Mouse (Mus musculus) granulocyte monocyte progenitor cell, adult 5-6 weeks (primary cell): ENCODE data around the gene Entpd1. TPM values are rescaled to one million over a fixed set of nuclear protein-coding genes. Genes with fewer than 3 reads are reported as not detected.

Experiments
- ATAC-seq: replicated peaks from 2 replicates; pipeline ENCODE4 v1.8.0; 2016; ENCODE audit warnings: mild to moderate bottlenecking, moderate TSS enrichment, inconsistent platforms; ENCODE audit not compliant: poor library complexity, severe bottlenecking
- total RNA-seq, 2 experiments: library from RNA; stranded (forward) in 1 of 2; stranded (reverse) in 1 of 2; fragments of 200-712, 200-1000 nt in 1 of 2; fragments of >200 nt in 1 of 2; fragmentation: Nextera tagmentation in 1 of 2; gene quantifications; 2 replicates each; pipeline ENCODE4 v1.2.3; 2014 to 2017

Entpd1 gene
- total RNA-seq, 2 experiments from 2014 or later: 12.1 to 15.0 TPM

DNA sequence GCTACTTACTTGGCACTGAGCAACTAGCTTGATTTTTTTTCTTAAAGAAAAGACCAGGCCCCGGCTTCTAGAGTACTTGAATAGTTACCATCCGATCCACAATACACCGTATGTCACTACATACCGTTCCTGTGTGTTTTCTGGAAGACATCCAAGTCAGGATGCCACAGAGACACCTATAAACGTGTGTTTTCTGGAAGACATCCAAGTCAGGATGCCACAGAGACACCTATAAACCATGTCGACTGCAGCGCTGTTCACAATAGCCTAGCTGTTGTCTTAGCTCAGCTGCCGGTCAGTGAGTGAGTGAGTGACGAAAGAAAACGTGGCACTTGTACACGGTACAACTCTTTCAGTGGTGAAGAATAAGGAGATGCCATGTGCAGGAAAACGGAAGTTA is 13.8 kb downstream of the Entpd1 start:
- ATAC-seq: no peak

DNA sequence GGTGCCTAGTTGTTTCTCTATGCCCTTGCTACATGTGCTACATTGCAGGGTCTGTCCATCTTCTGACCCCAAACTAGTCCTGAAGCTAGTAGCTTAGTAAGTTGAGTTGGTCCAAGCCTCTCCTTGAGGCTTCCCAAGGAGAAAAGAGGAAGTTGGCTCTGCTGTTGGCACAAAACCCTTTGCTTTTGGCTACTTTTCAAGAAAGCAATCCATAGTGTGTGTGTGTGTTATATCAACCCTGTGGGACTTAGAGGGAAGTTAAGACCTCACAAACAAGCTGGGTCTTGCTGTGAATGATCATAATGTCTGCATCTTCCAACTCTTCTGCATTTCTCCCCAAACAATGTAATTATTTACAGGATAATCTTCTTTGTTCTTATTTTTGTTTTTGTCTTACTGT is 16.8 kb downstream of the Entpd1 start:
- ATAC-seq: peak; percentile 61

DNA sequence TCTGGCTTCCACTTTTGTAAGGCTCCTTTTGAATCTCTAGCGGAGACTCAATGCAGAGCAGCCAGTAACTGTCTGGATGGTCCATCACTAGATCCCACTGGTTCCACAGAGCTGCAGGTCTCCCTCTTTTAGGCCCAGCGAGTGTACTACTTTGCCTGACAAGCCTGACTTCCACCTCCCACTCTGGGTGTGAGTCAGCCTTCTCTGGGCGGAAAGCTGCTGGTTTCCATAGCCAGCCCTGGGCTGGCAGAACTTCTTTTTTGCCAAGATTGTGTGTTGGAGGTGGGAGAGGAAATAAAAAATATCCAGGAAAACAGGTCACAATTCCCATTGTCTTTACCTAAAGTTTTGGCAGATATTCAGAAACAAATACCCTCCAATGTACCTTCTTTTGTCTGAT is 17.9 kb downstream of the Entpd1 start:
- ATAC-seq: peak; percentile 60

DNA sequence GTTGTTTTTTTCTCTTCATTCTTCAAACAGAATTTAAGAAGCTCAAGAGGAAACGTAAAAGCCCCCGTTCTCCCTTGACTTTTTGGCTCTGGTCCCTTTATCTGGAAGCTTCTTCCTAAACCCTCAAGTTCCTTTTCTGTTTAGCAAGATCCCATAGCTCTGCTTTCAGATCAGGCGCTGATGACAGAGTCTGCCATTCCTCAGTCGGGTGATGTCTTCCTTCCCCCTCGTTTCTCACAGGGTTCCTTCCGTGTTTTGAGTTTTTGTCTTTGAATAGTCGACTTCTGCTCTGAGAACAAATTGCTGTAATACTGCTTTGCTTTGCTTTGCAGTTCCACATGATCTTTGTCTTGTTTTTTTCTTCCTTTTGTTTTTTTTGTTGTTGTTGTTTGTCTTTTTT is 18.4 kb downstream of the Entpd1 start:
- ATAC-seq: peak; percentile 83

DNA sequence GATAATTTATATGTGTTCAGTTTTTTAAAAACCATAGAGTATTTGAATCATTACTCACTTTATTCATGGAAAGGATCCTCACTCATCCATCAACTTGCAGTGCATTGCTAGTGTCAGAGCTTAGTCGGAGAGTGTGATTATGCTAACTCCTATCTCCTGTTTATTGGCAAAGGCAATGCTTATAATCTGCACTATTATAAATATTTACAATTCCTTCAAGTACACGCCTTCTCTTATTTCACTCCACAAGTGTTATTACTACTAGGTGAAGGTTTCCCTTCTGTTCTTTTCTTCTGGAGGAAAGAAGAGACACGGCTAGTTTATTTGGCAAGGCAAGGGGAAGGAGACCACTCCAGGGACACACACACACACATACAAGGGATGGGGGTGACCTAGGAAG is 20.0 kb downstream of the Entpd1 start:
- no peak for ATAC-seq

DNA sequence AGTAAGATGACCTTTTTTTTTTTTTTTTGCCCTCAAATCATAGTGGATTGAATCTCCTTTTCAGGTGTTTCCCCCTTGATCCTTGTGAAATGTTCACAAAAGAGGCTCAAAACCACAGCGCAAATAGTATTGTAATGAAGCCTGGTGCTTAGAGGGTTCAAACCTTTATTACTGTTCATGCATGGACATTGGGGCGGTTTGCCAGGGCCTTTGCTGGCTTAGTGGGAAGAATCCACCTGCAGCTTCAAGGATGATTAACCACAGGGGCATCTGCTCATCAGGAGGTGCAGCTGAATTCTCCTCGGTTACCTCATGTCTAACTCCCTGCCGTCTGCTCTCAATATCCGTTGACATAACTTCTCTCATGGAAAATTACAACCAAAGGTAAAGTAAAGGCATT is 20.5 kb downstream of the Entpd1 start:
- no peak for ATAC-seq

DNA sequence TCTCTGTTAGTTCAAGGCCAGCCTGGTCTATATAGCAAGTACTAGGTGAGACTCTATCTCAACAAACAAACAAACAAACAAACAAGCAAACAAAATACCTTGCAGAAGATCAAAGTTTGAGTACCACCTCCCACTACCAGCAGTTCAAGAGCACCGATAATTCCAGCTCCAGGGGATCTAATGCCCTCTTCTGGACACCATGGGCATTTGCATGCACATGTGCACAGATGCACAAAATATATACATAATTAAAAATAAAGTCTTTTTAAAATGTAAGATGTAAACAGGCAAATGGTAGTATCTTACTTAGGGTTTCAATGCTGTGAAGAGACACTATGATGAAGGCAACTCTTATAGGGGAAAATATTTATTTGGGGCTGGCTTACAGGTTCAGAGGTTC is 21.0 kb downstream of the Entpd1 start:
- ATAC-seq: no peak

DNA sequence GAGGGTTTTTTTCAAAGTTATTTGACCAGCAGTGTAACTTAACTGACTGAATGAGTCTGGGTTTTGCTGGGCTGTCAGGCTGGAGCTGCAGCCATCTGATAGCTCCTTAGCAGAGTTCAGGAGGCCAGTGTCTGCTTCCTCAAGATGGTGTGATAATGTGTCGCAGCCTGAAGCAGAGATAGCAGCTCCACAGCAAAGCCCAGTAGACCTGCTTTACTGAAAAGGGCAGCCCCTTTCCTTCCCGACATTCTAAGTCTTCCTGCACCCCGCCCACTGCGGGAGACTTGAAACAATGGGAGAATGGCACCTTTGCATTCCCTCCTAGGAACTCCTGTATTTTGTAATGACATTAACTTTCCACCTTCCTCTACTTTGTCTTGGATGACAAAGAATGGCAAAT is 24.9 kb downstream of the Entpd1 start:
- no peak for ATAC-seq

DNA sequence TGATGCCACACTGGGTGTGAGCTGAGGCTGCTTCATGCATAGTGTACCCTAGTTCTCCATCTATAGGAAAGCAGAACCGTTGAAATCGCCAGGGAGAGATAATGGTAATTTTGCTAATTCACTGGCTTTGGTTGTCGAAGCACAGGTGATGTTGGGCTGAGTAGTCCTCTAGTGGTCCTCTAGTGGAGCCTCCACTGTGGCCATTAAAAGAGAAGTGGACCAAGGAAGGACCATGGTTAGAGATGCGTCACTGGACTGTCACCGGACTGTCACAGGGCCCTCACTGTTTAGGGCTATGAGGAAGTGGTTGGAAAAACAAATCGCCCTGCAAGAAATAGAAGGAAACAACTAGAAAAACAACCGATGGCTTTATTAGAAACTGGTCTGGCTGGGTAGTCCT is 25.4 kb downstream of the Entpd1 start:
- peak; percentile 65 for ATAC-seq

DNA sequence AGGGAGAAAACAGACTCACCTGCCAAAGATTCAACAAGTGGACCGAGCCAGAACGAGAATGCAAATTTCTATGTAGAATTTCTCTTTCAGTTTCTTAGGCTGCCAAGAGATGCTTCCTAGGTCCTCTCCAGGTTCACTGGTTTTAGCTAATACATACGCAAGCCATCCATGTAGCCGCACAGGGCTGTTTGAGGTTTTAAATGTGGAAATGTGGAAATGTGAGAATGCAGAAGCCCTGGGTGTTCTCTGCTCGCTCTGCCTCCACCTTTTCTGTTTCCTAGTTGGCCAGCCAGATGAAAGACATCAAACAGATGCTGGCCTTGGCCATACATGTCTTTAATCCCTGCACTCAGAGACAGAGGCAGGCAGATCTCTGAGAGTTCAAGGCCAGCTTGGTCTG is 26.4 kb downstream of the Entpd1 start:
- ATAC-seq: peak; percentile 54

DNA sequence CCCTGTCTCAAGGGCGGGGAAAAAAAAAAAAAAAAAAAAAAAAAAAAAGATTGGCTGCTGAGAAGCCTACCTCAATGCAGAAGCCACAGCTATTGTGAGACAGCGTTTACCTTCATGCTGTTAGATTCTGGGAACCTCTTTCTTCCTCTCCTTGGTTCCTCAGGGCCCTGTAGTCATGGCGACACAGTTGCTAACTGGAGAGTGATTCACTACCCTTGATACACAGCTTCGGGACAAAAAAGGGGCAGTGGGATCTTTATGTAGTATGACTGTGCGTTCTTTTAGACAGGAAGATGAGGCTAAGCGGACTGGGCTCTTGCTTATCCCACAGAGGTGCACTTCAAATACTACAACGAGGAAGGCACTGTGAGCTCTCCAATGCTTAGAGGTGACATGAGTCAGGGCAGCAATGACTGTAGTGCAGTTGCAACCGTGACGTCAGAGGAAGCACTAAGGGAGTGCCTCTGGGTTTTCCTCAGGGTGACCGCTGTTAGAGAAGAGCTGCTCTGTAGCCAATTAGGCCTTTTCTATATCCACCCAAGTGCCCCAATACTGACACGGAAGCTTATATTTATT is 27.7 kb downstream of the Entpd1 start:
- peak; percentile 68 for ATAC-seq

DNA sequence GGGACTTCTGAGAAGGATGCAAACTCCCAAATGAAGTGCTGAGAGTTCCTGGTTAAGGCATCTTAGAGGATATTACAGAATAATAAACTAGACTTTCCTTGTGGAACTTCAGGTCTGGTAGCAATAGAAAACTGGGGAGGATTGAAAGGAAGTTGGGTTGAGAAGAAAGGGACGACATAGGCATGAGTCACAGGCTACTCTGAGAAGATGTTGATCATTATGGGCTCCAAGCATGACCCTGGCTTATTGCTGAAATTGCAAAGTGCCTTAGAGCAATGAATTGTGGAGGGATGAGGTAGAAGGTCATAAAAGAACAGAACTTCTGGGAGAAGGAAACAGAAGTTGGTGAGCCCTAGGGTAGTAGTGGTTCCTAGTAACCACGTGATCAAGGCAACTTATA is 28.6 kb downstream of the Entpd1 start:
- ATAC-seq: no peak

DNA sequence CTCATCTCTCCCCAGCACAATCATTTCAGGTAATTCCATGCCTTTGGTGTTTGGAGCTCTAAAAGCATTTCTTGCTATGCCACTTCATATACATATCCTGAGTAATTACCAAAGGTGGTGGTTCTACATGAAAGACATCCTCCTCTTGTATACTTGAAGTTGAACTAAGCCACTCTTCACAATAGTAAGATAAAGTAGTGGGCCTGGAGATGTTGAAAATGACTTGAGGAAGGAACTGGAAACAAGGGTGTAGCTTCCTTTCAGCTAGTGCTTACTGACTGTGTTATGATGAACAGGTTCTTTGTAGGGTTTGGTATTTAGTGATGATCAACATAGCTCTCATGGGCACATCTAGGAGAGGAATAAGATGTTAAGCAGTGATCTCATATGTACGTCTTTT is 31.7 kb downstream of the Entpd1 start:
- no peak for ATAC-seq

DNA sequence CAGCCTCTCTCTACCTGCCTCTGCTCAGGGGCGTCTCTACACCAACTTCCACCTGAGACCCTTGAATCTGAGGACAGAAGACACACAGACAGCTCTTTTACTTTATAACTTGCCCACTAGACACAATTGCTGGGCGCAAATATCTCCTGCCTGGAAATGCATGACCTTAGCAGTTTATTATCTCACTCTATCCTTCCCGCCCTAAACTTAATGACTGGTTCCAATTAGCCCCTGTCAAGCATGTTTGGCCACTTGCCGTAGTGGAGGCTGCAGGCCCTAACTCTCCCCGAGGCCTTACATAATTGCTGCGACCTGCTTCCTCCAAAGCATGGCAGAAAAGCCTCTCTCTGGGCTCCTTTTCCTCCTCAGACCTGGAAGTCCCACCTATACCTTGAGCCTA is 34.2 kb downstream of the Entpd1 start:
- no peak for ATAC-seq

DNA sequence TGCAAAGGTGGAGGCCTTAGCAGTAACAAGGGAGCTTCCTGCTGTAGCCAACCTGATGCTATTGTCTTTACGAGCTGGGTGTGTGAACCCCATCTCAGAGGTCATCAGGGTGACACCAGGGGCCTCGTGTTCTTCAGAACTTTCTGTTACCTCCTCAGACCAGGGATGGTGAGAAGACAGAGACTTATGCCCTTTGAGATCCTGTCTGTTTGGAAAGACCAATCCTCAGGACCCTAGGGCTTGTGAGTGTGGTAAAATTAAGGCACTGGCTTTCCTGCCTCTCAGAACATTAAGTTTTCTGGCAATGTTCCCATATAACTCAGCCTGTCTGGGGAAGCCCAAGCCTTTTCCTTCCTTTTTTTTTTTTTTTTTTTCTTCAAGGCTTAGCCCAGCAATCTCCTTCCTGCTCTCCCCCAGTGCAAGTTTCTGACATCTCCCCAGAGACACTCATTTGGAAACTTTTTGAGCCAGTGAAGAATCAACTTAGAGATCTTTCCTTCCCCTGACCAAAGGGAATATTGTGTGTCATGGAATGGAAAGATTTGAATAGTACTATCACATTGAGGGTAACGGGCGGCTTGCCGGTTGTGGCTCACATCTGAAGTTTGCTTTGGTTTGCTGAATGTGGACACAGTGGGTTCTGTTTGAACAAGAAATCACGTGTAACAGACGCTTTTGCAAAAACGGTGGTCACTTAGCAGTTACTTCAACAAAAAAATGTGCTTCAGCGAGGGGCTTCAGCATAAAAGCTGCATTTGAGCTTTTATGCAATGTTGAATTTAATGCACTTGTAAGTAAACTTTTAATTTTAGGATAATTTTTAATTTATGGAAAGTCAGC is 35.4 kb downstream of the Entpd1 start:
- peak; percentile 75 for ATAC-seq

DNA sequence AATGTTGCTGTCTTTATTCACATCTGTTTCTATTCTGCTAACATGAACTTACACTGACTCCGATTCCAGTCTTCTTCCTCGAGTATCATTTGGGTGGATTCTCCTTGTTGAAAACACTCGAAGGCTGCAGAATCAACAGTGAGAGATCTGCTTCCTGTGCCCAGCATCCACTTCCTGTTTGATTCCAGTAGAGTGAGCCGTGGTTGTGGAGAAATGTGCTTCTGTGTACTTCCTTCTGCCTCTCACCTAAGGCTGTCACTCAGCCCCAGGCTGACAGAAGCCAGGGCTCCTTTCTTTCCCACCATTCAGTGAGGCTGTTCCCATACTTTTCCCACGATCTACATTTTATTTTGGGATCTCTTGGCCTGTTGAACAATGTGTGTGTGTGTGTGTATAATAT is 37.9 kb downstream of the Entpd1 start:
- ATAC-seq: peak; percentile 85

DNA sequence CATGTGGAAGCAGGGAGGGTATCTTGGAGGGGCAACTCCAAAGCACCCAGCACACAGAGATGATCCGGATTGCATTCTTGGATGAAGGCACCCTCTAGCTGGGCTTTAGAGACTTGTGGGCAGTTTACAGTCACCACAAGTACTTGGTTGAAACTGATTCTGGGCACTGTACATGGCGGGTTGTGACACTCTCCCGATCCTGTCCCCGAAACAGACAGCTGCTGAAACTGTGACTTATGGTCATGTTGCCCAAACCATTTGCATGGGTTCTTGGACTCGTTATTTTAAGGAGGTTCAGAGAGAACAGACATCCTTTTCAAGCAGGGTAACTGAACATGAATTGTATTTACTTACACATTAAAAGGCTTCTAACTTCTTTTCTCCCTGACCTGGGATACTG is 44.0 kb downstream of the Entpd1 start:
- ATAC-seq: no peak

DNA sequence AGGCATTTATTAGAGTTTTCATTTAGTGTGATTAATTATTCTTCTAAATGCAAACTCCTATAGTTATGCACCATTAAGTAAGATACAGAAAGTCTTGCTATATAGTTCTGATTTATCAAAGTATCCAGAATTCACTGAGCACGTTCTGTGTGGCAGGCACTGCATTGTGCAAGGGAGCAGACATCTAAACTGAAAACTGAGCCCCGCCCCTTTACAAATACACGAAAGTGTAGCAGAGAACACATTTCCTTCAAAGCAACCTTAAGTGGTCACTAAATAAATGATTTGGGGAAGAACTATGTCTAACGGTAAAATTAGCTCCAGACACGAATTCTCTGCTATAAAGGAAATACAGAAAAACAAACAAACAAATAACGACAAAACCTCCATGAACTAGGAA is 46.1 kb downstream of the Entpd1 start:
- ATAC-seq: no peak

DNA sequence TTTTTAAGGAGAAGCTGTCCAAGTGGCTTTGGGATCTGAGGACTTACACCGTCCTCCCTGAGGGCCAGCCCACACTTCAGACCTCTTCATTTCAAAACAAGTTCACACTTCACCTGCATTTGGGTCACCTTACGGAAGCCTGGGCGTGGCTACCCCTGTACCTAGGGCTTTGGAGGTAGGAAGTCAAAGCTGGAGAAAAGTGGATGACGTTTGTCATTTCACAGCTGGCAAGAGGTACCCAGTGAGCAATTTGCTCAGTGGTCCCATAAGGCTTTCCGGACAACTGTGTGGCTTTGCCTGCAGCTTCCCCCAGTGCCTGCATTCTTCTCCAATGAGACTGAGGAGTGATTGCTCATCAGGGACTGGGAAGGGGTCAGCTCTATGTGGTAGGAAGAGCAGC is 46.8 kb downstream of the Entpd1 start:
- no peak for ATAC-seq

DNA sequence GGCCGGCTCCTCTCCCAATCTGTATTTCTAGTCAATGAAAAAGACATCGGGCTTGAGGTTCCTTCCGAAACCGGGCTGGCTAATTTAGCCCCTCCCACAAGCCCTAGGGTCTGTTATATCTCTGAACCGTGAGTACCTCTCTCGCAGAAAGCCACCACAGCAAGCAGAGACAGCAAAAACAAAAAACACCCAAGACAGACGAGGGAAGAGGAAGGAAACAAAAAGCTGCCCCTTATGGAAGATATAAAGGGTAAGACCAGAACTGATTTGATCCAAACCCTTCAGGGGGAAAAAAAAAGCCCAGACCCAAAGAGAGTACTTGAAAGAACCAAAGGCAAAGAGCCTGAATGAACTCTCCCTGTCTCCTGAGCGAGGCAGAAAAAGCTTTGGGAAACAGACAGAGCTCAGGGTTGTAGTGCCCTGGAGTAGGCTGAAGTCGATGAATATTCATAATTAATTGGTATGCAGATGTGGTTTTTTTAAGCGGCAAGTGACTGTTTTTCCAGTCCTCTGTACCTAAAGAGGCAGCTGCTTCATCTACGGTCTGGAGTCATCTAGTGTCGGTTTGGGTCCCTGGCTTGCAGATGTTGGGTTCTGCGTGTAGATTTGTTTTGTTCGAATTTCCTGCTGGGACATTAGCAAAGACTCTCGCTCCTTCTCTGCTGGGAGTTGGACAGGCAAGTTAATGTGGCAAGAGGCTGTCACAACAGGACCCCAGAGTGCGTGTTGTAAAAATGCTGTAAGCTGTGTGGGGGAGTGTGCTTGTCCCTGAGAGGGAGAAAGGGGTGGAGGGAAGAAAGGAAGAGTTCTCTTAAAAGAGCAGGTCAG is 47.7 kb downstream of the Entpd1 start:
- ATAC-seq: peak; percentile 73

DNA sequence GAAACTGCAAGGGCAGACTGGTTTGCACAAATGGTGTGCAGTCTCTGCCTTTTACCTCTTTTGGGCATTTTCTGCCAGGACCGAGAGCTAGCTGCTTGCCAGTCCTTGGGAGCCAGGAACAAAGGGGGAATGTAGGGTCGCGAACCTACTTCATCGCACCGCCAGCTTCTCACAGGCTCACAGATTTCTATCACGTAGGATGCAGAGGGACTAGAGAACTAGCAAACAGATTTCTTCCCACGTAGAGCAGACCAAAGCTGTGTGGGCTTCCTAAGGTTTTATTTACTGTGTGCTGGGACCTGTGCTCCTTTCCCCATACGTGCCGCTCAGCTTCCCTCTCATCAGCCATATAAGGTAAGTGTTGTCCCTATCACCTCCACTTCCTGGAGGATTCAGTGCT is 48.3 kb downstream of the Entpd1 start:
- peak; percentile 5; the same call in 1 of the 2 replicates for ATAC-seq
